Mouse (Mus musculus): ENCODE measurements around the gene Tcap. TPM values are rescaled to one million over a fixed set of nuclear protein-coding genes. Genes with fewer than 3 reads are reported as not detected.

Gene Tcap
- polyA plus RNA-seq, 1 experiment from 2014 or later, result 8.4 TPM

GRCm38 (mm10) chr11:98345253-98345652 lies 38.4 kb upstream of the Tcap start:
- ATAC-seq (ENCODE audit: insufficient number of reproducible peaks, low FRiP score, low TSS enrichment, low read depth), result no peak
- H3K4me2 ChIP-seq (replicated peaks), result peak overlapping the region; percentile 44
- no peak overlapping the region for H3K9ac ChIP-seq
- H3K9me3 ChIP-seq (replicated peaks), result no peaks in the 10 kb centered on the region
- H3K4me1 ChIP-seq, result peaks cover 31% of the 10 kb centered on the region
- peak overlapping the region; percentile 19; the same call in 1 of the 2 replicates for H3K4me3 ChIP-seq (replicated peaks)
- no peaks in the 10 kb centered on the region for H3K36me3 ChIP-seq
- no peak overlapping the region for H3K27ac ChIP-seq (replicated peaks)
- peaks cover 79% of the 10 kb centered on the region for H3K27me3 ChIP-seq
- under 1% methylated on average over 14 of the region's 14 CpGs for WGBS

DNA sequence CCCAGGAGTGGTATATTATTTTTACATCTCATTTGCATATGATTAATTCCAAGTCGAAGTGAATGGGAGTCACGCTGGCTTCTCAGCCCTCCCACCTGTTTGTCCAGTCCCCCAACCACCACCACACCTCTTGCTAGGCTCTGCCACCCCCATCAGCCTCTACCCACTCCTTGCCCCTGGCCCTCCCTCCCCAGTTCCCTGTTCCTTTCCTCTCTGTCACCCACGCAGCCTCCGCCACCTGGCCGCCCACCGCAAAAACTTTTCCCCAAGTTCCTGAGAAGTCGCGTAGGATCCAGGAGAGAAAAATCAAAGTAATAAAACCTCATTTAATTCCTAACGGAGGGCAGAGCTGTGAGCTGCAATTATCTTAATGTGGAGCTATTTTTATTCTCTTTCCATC lies 37.4 kb upstream of the Tcap start:
- H3K4me1 ChIP-seq, result peaks cover 31% of the 10 kb centered on the region
- no peak overlapping the region for H3K4me3 ChIP-seq (replicated peaks)
- peaks cover 82% of the 10 kb centered on the region for H3K27me3 ChIP-seq
- H3K9me3 ChIP-seq (replicated peaks), result no peaks in the 10 kb centered on the region
- WGBS, result 13% methylated on average over 9 of the region's 9 CpGs
- no peak overlapping the region for H3K9ac ChIP-seq
- no peaks in the 10 kb centered on the region for H3K36me3 ChIP-seq
- ATAC-seq (ENCODE audit: insufficient number of reproducible peaks, low FRiP score, low TSS enrichment, low read depth), result no peak
- H3K27ac ChIP-seq (replicated peaks), result no peak overlapping the region
- no peak overlapping the region for H3K4me2 ChIP-seq (replicated peaks)

- Histone ChIP-seq H3K4me1 (peaks cover 20% of the 10 kb centered on the region), H3K27ac (replicated peaks) (no peak overlapping the region), H3K9me3 (replicated peaks) (no peaks in the 10 kb centered on the region), H3K4me2 (replicated peaks) (peak overlapping the region; percentile 97; the same call in 1 of the 2 replicates), H3K9ac (no peak overlapping the region), H3K27me3 (peaks cover 85% of the 10 kb centered on the region), H3K4me3 (replicated peaks) (peak overlapping the region; percentile 52; the same call in 1 of the 2 replicates), H3K36me3 (no peaks in the 10 kb centered on the region)
- WGBS, result 4% methylated on average over 12 of the region's 12 CpGs
- no peak for ATAC-seq (ENCODE audit: insufficient number of reproducible peaks, low FRiP score, low TSS enrichment, low read depth)
These were observed 36.1 kb upstream of the Tcap start for GRCm38 (mm10) chr11:98347385-98348082.

- H3K9ac ChIP-seq, result peak within 1 kb of the TSS; percentile 12
- ATAC-seq (ENCODE audit: insufficient number of reproducible peaks, low FRiP score, low TSS enrichment, low read depth), result no peak
- H3K9me3 ChIP-seq (replicated peaks), result no peaks in the 10 kb centered on the region
- peak within 1 kb of the TSS; percentile 97 for H3K4me2 ChIP-seq (replicated peaks)
- H3K4me1 ChIP-seq, result peaks cover 16% of the 10 kb centered on the region
- WGBS, result under 1% methylated on average over 55 of the region's 55 CpGs
- peaks cover 93% of the 10 kb centered on the region for H3K27me3 ChIP-seq
- H3K4me3 ChIP-seq (replicated peaks), result peak within 1 kb of the TSS; percentile 52
- H3K36me3 ChIP-seq, result no peaks in the 10 kb centered on the region
- no peak within 1 kb of the TSS for H3K27ac ChIP-seq (replicated peaks)
These were observed 35.3 kb upstream of the Tcap start, which contains the start of gene Ppp1r1b for GRCm38 (mm10) chr11:98348083-98348961. TSS of gene Ppp1r1b (plus strand) at chr11:98348404.

GRCm38 (mm10) chr11:98349308-98349707 lies 34.3 kb upstream of the Tcap start:
- no peak overlapping the region for H3K9ac ChIP-seq
- ATAC-seq (ENCODE audit: insufficient number of reproducible peaks, low FRiP score, low TSS enrichment, low read depth), result no peak
- H3K9me3 ChIP-seq (replicated peaks), result no peaks in the 10 kb centered on the region
- H3K4me3 ChIP-seq (replicated peaks), result peak overlapping the region; percentile 52
- peaks cover 89% of the 10 kb centered on the region for H3K27me3 ChIP-seq
- peaks cover 16% of the 10 kb centered on the region for H3K4me1 ChIP-seq
- no peak overlapping the region for H3K27ac ChIP-seq (replicated peaks)
- H3K36me3 ChIP-seq, result no peaks in the 10 kb centered on the region
- 10% methylated on average over 9 of the region's 9 CpGs for WGBS
- H3K4me2 ChIP-seq (replicated peaks), result peak overlapping the region; percentile 97

DNA sequence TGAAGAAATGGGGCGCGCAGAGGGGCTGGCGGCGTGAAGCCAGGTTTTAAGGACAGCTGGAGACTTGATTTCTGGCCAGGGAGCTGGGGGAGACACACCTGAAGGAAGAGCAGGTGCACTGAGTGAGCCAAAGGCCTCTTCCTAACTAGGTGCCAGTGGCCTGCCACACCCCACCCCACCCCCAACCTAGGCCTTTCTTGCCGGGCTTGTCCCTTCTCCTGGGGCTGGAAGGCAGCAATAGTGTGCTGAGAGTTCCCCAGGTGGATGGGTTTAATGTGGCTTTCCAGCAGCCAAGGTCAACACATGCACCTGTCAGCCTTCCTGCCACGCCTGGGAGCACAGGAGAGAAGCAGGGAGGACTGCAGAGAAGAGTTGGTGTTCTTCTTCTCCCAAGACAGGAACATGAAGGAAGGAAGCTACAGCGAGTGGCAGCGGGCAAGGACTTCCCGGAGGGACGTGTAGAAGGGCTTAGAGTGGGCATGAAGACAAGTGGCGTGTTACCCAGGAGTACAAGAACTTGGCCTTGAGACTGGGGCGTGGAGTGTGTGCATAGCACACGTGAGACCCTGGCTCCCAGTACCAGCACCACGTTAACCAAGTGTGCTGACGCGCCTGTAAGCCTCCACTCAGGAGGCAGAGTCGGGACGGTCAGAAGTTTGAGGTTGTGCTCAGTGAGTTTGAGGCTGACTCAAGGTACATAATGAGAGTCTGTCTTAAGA lies 31.2 kb upstream of the Tcap start:
- Histone ChIP-seq H3K4me3 (replicated peaks) (no peak overlapping the region), H3K27me3 (peaks cover 71% of the 10 kb centered on the region), H3K36me3 (no peaks in the 10 kb centered on the region), H3K4me1 (peaks cover 27% of the 10 kb centered on the region), H3K9ac (no peak overlapping the region), H3K4me2 (replicated peaks) (no peak overlapping the region), H3K9me3 (replicated peaks) (no peaks in the 10 kb centered on the region), H3K27ac (replicated peaks) (no peak overlapping the region)
- 75% methylated on average over 18 of the region's 18 CpGs for whole genome bisulfite sequencing
- no peak for ATAC-seq (ENCODE audit: insufficient number of reproducible peaks, low FRiP score, low TSS enrichment, low read depth)

DNA sequence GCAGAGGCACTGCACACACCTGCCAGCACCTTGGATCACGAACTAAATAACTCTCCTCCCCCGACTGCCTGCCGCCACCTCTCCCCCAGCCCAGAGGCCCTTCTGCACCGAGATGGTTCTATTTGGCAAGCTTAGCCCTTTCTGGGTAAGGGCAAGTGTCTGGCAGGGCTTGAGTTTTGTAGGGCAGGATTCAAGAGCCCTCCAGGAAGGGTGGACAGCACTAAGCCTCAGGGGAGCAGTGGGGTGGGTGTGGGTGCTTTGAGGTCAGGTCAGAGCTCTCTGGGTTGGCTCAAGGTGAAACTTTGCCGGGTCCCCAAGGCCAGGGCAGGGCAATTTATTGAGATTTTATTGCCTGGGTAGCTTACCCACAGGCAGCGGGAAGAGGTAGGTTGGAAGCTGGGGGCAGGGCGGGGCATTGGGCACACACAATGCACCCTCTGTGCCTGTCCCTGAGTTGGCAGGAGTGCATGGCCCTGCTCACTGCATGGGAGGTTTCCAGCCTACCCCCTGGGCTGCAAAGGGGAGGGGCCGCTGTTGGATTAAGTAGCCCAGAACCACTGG lies 29.9 kb upstream of the Tcap start:
- no peaks in the 10 kb centered on the region for H3K9me3 ChIP-seq (replicated peaks)
- H3K36me3 ChIP-seq, result no peaks in the 10 kb centered on the region
- peaks cover 59% of the 10 kb centered on the region for H3K27me3 ChIP-seq
- H3K4me1 ChIP-seq, result peaks cover 22% of the 10 kb centered on the region
- no peak overlapping the region for H3K9ac ChIP-seq
- H3K4me3 ChIP-seq (replicated peaks), result no peak overlapping the region
- H3K27ac ChIP-seq (replicated peaks), result no peak overlapping the region
- ATAC-seq (ENCODE audit: insufficient number of reproducible peaks, low FRiP score, low TSS enrichment, low read depth), result no peak
- WGBS, result 28% methylated on average over 8 of the region's 8 CpGs
- no peak overlapping the region for H3K4me2 ChIP-seq (replicated peaks)

GRCm38 (mm10) chr11:98354445-98354844 lies 29.2 kb upstream of the Tcap start:
- WGBS, result 51% methylated on average over 14 of the region's 14 CpGs
- no peak for ATAC-seq (ENCODE audit: insufficient number of reproducible peaks, low FRiP score, low TSS enrichment, low read depth)
- Histone ChIP-seq H3K9me3 (replicated peaks) (no peaks in the 10 kb centered on the region), H3K27me3 (peaks cover 51% of the 10 kb centered on the region), H3K9ac (no peak overlapping the region), H3K36me3 (no peaks in the 10 kb centered on the region), H3K27ac (replicated peaks) (no peak overlapping the region), H3K4me2 (replicated peaks) (no peak overlapping the region), H3K4me1 (peaks cover 24% of the 10 kb centered on the region), H3K4me3 (replicated peaks) (no peak overlapping the region)

DNA sequence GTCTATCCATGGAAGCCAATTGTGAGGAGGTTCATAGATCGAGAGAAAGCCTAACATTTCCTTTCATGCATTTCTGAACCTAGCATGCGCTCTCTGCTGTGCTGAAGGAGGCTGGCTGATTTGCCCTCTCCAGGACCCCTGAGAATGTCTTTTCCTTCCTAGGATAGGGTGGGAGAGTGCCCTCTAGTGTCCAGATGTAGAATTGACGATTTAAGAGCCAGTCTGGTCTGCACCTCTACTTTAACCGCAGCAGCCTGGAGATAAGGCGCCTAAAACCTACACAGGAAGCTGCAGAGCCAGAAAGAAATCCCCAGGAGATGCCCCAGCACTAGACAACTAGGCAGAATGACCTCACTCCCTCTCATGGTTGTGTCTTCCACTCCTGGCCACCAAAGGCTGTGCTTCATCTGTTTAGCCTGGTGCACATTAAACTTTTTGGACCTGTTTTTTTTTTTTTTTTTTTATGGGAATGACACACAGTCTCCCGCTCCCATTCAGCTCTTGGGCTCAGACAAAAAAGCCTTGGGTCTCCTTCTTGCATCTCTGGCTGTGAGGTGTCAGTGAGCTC lies 27.8 kb upstream of the Tcap start:
- Histone ChIP-seq H3K4me2 (replicated peaks) (no peak overlapping the region), H3K27me3 (peaks cover 38% of the 10 kb centered on the region), H3K4me3 (replicated peaks) (no peak overlapping the region), H3K4me1 (peaks cover 38% of the 10 kb centered on the region), H3K9ac (no peak overlapping the region), H3K9me3 (replicated peaks) (no peaks in the 10 kb centered on the region), H3K27ac (replicated peaks) (no peak overlapping the region), H3K36me3 (no peaks in the 10 kb centered on the region)
- 7% methylated on average over 6 of the region's 6 CpGs for WGBS
- ATAC-seq (ENCODE audit: insufficient number of reproducible peaks, low FRiP score, low TSS enrichment, low read depth), result no peak

- ATAC-seq (ENCODE audit: insufficient number of reproducible peaks, low FRiP score, low TSS enrichment, low read depth), result no peak
- Histone ChIP-seq H3K27me3 (peaks cover 28% of the 10 kb centered on the region), H3K4me2 (replicated peaks) (no peak overlapping the region), H3K9me3 (replicated peaks) (no peaks in the 10 kb centered on the region), H3K36me3 (no peaks in the 10 kb centered on the region), H3K4me1 (peaks cover 41% of the 10 kb centered on the region), H3K4me3 (replicated peaks) (no peak overlapping the region), H3K9ac (no peak overlapping the region), H3K27ac (replicated peaks) (no peak overlapping the region)
- WGBS, result 76% methylated on average over 7 of the region's 7 CpGs
These were observed 26.8 kb upstream of the Tcap start for GRCm38 (mm10) chr11:98356625-98357394.
